Mouse (Mus musculus): ENCODE results near the gene Nmnat2. TPM values are rescaled to one million over a fixed set of nuclear protein-coding genes. Genes with fewer than 3 reads are reported as not detected.
A peak's percentile ranks its signal among the peaks of the same experiment; 100 is the strongest.

Nmnat2 gene
- polyA plus RNA-seq, 1 experiment from 2014 or later = 5.3 TPM

- Histone ChIP-seq H3K36me3 (ENCODE audit: control insufficient read depth, insufficient read depth, low read length) (no peaks in the 10 kb centered on the region), H3K4me3 (ENCODE audit: low read depth, low read length) (no peak overlapping the region), H3K9ac (ENCODE audit: low read depth, low read length) (no peak overlapping the region), H3K9me3 (ENCODE audit: control insufficient read depth, low read length) (no peaks in the 10 kb centered on the region), H3K4me2 (ENCODE audit: low read depth, low read length) (no peak overlapping the region), H3K27ac (replicated peaks; ENCODE audit: low read depth, low read length) (no peak overlapping the region), H3K4me1 (ENCODE audit: control insufficient read depth, insufficient read depth, low read length) (no peaks in the 10 kb centered on the region), H3K27me3 (replicated peaks; ENCODE audit: control insufficient read depth, insufficient read depth, low read length) (no peaks in the 10 kb centered on the region)
- ATAC-seq (ENCODE audit: low read depth) (no peak), DNase-seq (ENCODE audit: low spot score) (no peak)
- WGBS = 75% methylated on average over 5 of the region's 5 CpGs
These were observed 18.4 kb upstream of the Nmnat2 start for GRCm38 (mm10) chr1:152936365-152936764.

GRCm38 (mm10) chr1:152942977-152943376 lies 11.8 kb upstream of the Nmnat2 start:
- no peak overlapping the region for H3K9ac ChIP-seq (ENCODE audit: low read depth, low read length)
- H3K9me3 ChIP-seq (ENCODE audit: control insufficient read depth, low read length) = no peaks in the 10 kb centered on the region
- no peak for DNase-seq (ENCODE audit: low spot score)
- H3K36me3 ChIP-seq (ENCODE audit: control insufficient read depth, insufficient read depth, low read length) = no peaks in the 10 kb centered on the region
- no peak for ATAC-seq (ENCODE audit: low read depth)
- H3K4me2 ChIP-seq (ENCODE audit: low read depth, low read length) = no peak overlapping the region
- no peaks in the 10 kb centered on the region for H3K4me1 ChIP-seq (ENCODE audit: control insufficient read depth, insufficient read depth, low read length)
- no peak overlapping the region for H3K4me3 ChIP-seq (ENCODE audit: low read depth, low read length)
- no peak overlapping the region for H3K27ac ChIP-seq (replicated peaks; ENCODE audit: low read depth, low read length)
- WGBS = 32% methylated on average over 4 of the region's 4 CpGs
- no peaks in the 10 kb centered on the region for H3K27me3 ChIP-seq (replicated peaks; ENCODE audit: control insufficient read depth, insufficient read depth, low read length)

DNA sequence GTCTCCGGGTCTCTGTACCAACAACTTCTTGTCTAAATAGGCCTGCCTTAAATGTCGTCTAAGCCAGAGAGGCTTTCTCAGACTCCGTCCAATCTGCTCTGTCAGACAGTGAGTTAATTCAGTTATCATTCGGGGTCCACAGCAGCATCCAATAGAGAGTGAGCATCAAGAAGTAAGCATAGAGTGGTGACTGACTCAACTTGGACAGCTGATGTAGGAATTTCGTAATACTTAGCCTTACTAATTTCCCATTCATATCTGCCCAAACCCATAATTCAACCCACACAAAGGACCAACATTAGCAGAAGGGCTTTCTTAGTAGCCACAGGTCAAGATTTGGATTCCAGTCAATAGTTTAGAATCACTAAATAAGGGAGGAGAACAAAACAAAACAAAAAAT lies 626 bp upstream of the Nmnat2 start:
- no peak for ATAC-seq (ENCODE audit: low read depth)
- no peak overlapping the region for H3K9ac ChIP-seq (ENCODE audit: low read depth, low read length)
- H3K27ac ChIP-seq (replicated peaks; ENCODE audit: low read depth, low read length) = no peak overlapping the region
- no peak for DNase-seq (ENCODE audit: low spot score)
- peaks cover 46% of the 10 kb centered on the region for H3K27me3 ChIP-seq (replicated peaks; ENCODE audit: control insufficient read depth, insufficient read depth, low read length)
- no peak overlapping the region for H3K4me3 ChIP-seq (ENCODE audit: low read depth, low read length)
- H3K4me2 ChIP-seq (ENCODE audit: low read depth, low read length) = no peak overlapping the region
- 80% methylated on average over 5 of the region's 5 CpGs for WGBS
- no peaks in the 10 kb centered on the region for H3K36me3 ChIP-seq (ENCODE audit: control insufficient read depth, insufficient read depth, low read length)
- peaks cover 2% of the 10 kb centered on the region; the same call in 1 of the 2 replicates for H3K4me1 ChIP-seq (ENCODE audit: control insufficient read depth, insufficient read depth, low read length)
- no peaks in the 10 kb centered on the region for H3K9me3 ChIP-seq (ENCODE audit: control insufficient read depth, low read length)

- H3K4me3 ChIP-seq (ENCODE audit: low read depth, low read length) = peak overlapping the region; percentile 49
- peak overlapping the region; percentile 75 for H3K4me2 ChIP-seq (ENCODE audit: low read depth, low read length)
- DNase-seq (ENCODE audit: low spot score) (no peak), ATAC-seq (ENCODE audit: low read depth) (no peak)
- WGBS = 1% methylated on average over 39 of the region's 40 CpGs
- H3K36me3 ChIP-seq (ENCODE audit: control insufficient read depth, insufficient read depth, low read length) = no peaks in the 10 kb centered on the region
- H3K27ac ChIP-seq (replicated peaks; ENCODE audit: low read depth, low read length) = no peak overlapping the region
- peak overlapping the region; percentile 49; the same call in 1 of the 2 replicates for H3K9ac ChIP-seq (ENCODE audit: low read depth, low read length)
- no peaks in the 10 kb centered on the region for H3K9me3 ChIP-seq (ENCODE audit: control insufficient read depth, low read length)
- H3K4me1 ChIP-seq (ENCODE audit: control insufficient read depth, insufficient read depth, low read length) = peaks cover 2% of the 10 kb centered on the region; the same call in 1 of the 2 replicates
- H3K27me3 ChIP-seq (replicated peaks; ENCODE audit: control insufficient read depth, insufficient read depth, low read length) = peaks cover 46% of the 10 kb centered on the region
These were observed 895 bp downstream of the Nmnat2 start for GRCm38 (mm10) chr1:152955564-152956211.

DNA sequence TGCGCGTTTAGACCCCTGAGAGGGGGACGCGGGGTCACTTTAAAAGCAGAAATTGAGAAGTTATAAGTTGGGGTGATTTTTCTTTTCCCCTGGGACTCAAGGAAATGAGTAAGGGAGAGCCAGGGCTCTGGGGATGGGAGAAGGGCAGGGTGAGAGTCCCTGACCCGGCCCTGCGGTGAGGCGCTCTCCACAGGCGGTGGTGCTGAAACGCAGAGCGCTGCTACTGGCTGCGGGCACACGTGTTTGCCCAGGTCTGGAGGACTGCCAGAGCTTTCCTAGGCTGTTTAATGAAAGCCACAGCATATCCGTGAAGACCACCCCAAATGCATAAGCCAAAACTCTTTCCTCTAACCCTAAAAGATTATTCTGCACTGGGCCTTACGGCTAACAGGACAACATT lies 1.4 kb downstream of the Nmnat2 start:
- ATAC-seq (ENCODE audit: low read depth) (peak; percentile 79; the same call in 1 of the 2 replicates), DNase-seq (ENCODE audit: low spot score) (peak; percentile 69)
- Histone ChIP-seq H3K4me2 (ENCODE audit: low read depth, low read length) (peak overlapping the region; percentile 75), H3K4me3 (ENCODE audit: low read depth, low read length) (peak overlapping the region; percentile 49), H3K27ac (replicated peaks; ENCODE audit: low read depth, low read length) (no peak overlapping the region), H3K9ac (ENCODE audit: low read depth, low read length) (no peak overlapping the region; the same call in 1 of the 2 replicates), H3K9me3 (ENCODE audit: control insufficient read depth, low read length) (no peaks in the 10 kb centered on the region), H3K27me3 (replicated peaks; ENCODE audit: control insufficient read depth, insufficient read depth, low read length) (peaks cover 46% of the 10 kb centered on the region), H3K4me1 (ENCODE audit: control insufficient read depth, insufficient read depth, low read length) (peaks cover 2% of the 10 kb centered on the region; the same call in 1 of the 2 replicates), H3K36me3 (ENCODE audit: control insufficient read depth, insufficient read depth, low read length) (no peaks in the 10 kb centered on the region)
- WGBS = 5% methylated on average over 14 of the region's 14 CpGs

DNA sequence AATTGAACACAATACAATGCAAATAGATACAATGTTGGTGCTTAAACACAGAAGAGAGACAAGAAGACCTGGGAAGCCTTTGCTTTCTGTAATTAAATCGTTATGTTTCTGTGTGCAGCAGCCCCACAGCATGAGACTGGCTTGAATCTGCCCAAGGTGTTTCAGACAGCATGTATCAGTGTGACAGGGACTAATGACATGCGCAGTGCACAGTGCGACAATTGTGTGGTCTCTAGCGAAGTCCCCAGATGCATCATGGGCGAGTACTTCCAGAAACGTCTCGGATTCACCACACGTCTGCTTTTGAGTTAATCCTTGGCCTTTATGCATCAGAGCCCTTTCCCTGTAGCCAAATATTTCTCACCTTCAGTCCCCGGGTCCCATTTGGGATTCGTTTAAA lies 9.6 kb downstream of the Nmnat2 start:
- Histone ChIP-seq H3K9me3 (ENCODE audit: control insufficient read depth, low read length) (no peaks in the 10 kb centered on the region), H3K36me3 (ENCODE audit: control insufficient read depth, insufficient read depth, low read length) (no peaks in the 10 kb centered on the region), H3K4me1 (ENCODE audit: control insufficient read depth, insufficient read depth, low read length) (no peaks in the 10 kb centered on the region), H3K27ac (replicated peaks; ENCODE audit: low read depth, low read length) (no peak overlapping the region), H3K27me3 (replicated peaks; ENCODE audit: control insufficient read depth, insufficient read depth, low read length) (no peaks in the 10 kb centered on the region), H3K4me2 (ENCODE audit: low read depth, low read length) (no peak overlapping the region), H3K4me3 (ENCODE audit: low read depth, low read length) (no peak overlapping the region), H3K9ac (ENCODE audit: low read depth, low read length) (no peak overlapping the region)
- ATAC-seq (ENCODE audit: low read depth) = no peak
- no peak for DNase-seq (ENCODE audit: low spot score)
- WGBS = 64% methylated on average over 10 of the region's 10 CpGs

- no peak overlapping the region for H3K4me2 ChIP-seq (ENCODE audit: low read depth, low read length)
- H3K9ac ChIP-seq (ENCODE audit: low read depth, low read length) = no peak overlapping the region
- H3K27ac ChIP-seq (replicated peaks; ENCODE audit: low read depth, low read length) = no peak overlapping the region
- H3K27me3 ChIP-seq (replicated peaks; ENCODE audit: control insufficient read depth, insufficient read depth, low read length) = no peaks in the 10 kb centered on the region
- H3K9me3 ChIP-seq (ENCODE audit: control insufficient read depth, low read length) = no peaks in the 10 kb centered on the region
- 61% methylated on average over 6 of the region's 6 CpGs for whole genome bisulfite sequencing
- H3K4me1 ChIP-seq (ENCODE audit: control insufficient read depth, insufficient read depth, low read length) = no peaks in the 10 kb centered on the region
- DNase-seq (ENCODE audit: low spot score) (no peak), ATAC-seq (ENCODE audit: low read depth) (no peak)
- no peak overlapping the region for H3K4me3 ChIP-seq (ENCODE audit: low read depth, low read length)
- no peaks in the 10 kb centered on the region for H3K36me3 ChIP-seq (ENCODE audit: control insufficient read depth, insufficient read depth, low read length)
These were observed 11.4 kb downstream of the Nmnat2 start for GRCm38 (mm10) chr1:152966222-152966621.

- DNase-seq (ENCODE audit: low spot score) = no peak
- WGBS = 81% methylated on average over 2 of the region's 2 CpGs
- Histone ChIP-seq H3K9ac (ENCODE audit: low read depth, low read length) (no peak overlapping the region), H3K27me3 (replicated peaks; ENCODE audit: control insufficient read depth, insufficient read depth, low read length) (no peaks in the 10 kb centered on the region), H3K9me3 (ENCODE audit: control insufficient read depth, low read length) (no peaks in the 10 kb centered on the region), H3K4me1 (ENCODE audit: control insufficient read depth, insufficient read depth, low read length) (no peaks in the 10 kb centered on the region), H3K27ac (replicated peaks; ENCODE audit: low read depth, low read length) (no peak overlapping the region), H3K4me2 (ENCODE audit: low read depth, low read length) (no peak overlapping the region), H3K4me3 (ENCODE audit: low read depth, low read length) (no peak overlapping the region), H3K36me3 (ENCODE audit: control insufficient read depth, insufficient read depth, low read length) (no peaks in the 10 kb centered on the region)
- no peak for ATAC-seq (ENCODE audit: low read depth)
These were observed 11.9 kb downstream of the Nmnat2 start for GRCm38 (mm10) chr1:152966686-152967085.

GRCm38 (mm10) chr1:152969081-152969480 lies 14.3 kb downstream of the Nmnat2 start:
- H3K36me3 ChIP-seq (ENCODE audit: control insufficient read depth, insufficient read depth, low read length) = no peaks in the 10 kb centered on the region
- no peaks in the 10 kb centered on the region for H3K9me3 ChIP-seq (ENCODE audit: control insufficient read depth, low read length)
- DNase-seq (ENCODE audit: low spot score) = no peak
- no peak overlapping the region for H3K4me2 ChIP-seq (ENCODE audit: low read depth, low read length)
- no peak overlapping the region for H3K4me3 ChIP-seq (ENCODE audit: low read depth, low read length)
- WGBS = 61% methylated on average over 4 of the region's 4 CpGs
- H3K27ac ChIP-seq (replicated peaks; ENCODE audit: low read depth, low read length) = no peak overlapping the region
- no peaks in the 10 kb centered on the region for H3K4me1 ChIP-seq (ENCODE audit: control insufficient read depth, insufficient read depth, low read length)
- no peak for ATAC-seq (ENCODE audit: low read depth)
- H3K9ac ChIP-seq (ENCODE audit: low read depth, low read length) = no peak overlapping the region
- H3K27me3 ChIP-seq (replicated peaks; ENCODE audit: control insufficient read depth, insufficient read depth, low read length) = no peaks in the 10 kb centered on the region

Measured in embryonic facial prominence, embryonic 14.5 days (tissue).